Mouse (Mus musculus): Measurements from ENCODE around the gene Gm42674. TPM values are rescaled to one million over a fixed set of nuclear protein-coding genes. Genes with fewer than 3 reads are reported as not detected.

Gm42674 gene
- total RNA-seq, 1 experiment from 2014 or later, result not detected

DNA sequence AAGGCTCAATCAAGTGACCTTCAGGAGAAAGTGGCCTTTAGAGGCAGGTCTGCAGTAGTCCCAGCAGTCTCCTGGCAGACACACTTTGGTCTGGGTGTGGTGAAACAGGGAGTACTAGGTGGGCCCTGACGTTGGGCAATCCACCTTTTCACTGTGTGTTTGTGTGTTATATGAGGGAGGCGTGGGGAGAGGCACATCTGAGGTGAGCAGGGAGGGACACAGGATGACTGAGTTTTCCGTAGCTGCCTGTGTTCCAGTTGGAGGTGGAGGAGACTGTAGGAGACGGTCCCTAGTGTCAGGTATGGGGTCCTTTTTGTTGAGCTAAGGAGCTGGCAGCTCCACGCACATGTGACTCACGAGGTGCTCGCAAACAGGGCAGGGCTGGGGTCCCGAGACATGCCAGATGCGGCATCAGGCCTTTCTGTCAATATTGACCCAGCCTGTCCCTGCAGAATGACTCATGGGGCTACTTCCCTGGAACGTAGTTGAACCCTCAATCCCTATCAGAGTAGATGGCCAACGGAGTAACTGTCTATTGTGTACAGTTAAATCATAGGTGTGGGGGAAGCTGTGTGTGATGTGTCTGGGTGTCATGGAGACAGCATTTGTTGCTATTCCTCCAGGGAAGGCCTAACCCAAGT is 13.0 kb downstream of the Gm42674 start:
- no peak for ATAC-seq (replicated peaks; ENCODE audit: insufficient number of reproducible peaks, low FRiP score, low TSS enrichment, poor library complexity, severe bottlenecking)

GRCm38 (mm10) chr3:90615415-90615814 is 13.7 kb downstream of the Gm42674 start:
- ATAC-seq (replicated peaks; ENCODE audit: insufficient number of reproducible peaks, low FRiP score, low TSS enrichment, poor library complexity, severe bottlenecking), result peak; percentile 44; the same call in 1 of the 2 replicates

DNA sequence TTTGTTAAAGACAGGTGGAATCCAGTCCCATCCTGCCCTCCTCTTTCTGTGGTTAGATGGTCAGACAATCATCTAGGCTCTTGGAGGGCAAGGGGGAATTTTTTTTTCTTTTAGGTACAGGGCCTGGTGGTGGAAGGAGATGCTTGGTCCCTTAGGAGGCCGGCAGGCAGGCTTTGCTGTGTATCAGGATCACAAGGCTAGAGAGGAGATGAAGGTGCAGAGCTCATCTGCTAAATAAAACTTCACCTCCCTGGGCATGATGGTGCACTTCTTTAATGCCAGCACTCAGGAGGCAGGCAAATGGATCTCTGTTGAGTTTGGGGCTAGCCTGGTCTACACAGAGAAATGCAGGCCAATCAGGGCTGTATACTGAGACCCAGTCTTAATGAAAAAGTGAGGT is 14.2 kb downstream of the Gm42674 start:
- no peak for ATAC-seq (replicated peaks; ENCODE audit: insufficient number of reproducible peaks, low FRiP score, low TSS enrichment, poor library complexity, severe bottlenecking)

GRCm38 (mm10) chr3:90617586-90617985 is 15.9 kb downstream of the Gm42674 start:
- 0 out of 2 replicates have a peak, but pooled peaks have one; percentile 42 for ATAC-seq (replicated peaks; ENCODE audit: insufficient number of reproducible peaks, low FRiP score, low TSS enrichment, poor library complexity, severe bottlenecking)

- ATAC-seq (replicated peaks; ENCODE audit: insufficient number of reproducible peaks, low FRiP score, low TSS enrichment, poor library complexity, severe bottlenecking), result no peak
These were observed 19.8 kb downstream of the Gm42674 start for GRCm38 (mm10) chr3:90621552-90621951.

DNA sequence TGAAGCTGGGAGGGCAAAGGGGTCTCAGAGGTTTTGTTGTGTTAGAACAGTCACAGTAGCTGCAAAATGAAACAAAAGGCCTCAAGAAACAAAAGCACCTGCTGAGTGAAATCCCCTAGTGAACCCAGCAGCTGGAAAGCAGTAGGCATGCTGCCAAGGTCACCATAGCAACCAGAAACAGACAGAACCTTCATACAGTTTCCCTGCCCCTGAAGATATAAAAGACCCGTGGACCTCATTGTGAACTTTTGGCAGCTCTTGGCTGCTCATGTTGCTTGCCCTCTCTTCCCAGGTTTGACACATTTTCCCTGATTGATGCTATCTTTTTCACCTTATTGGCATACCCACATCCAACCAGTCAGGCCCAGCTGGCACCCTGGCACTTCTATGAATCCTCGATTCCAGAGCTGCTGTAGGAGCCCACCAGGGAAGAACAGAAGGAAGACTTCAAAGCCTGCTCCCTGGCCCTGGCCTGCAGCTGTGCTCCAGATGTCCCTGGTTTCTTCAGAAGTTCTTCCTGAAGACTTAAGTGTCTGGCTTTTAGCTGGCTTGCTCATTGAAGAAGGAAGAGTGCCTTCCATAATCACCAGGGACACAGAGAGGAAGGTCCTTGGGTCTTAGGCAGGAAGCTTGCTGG is 21.8 kb downstream of the Gm42674 start:
- no peak for ATAC-seq (replicated peaks; ENCODE audit: insufficient number of reproducible peaks, low FRiP score, low TSS enrichment, poor library complexity, severe bottlenecking)

DNA sequence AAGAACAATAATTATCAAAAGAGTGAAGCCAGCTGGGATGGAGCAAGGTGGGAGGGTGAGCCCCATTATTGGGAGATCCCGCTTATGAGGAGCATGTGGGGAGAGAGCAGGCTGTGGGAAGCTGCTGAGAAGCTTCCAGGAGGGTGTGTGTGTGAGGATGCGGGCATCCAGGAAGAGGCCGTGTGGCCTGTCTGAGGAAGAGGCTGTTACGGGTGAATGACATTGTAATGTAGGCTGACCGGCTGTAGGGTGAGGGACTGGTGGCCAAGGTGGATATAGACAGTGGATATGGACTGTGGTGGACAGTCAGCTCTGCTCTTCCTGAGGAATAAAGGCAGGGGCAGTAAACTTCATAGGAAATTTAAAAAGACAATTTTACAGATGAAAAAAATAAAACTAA is 23.8 kb downstream of the Gm42674 start:
- ATAC-seq (replicated peaks; ENCODE audit: insufficient number of reproducible peaks, low FRiP score, low TSS enrichment, poor library complexity, severe bottlenecking), result no peak

DNA sequence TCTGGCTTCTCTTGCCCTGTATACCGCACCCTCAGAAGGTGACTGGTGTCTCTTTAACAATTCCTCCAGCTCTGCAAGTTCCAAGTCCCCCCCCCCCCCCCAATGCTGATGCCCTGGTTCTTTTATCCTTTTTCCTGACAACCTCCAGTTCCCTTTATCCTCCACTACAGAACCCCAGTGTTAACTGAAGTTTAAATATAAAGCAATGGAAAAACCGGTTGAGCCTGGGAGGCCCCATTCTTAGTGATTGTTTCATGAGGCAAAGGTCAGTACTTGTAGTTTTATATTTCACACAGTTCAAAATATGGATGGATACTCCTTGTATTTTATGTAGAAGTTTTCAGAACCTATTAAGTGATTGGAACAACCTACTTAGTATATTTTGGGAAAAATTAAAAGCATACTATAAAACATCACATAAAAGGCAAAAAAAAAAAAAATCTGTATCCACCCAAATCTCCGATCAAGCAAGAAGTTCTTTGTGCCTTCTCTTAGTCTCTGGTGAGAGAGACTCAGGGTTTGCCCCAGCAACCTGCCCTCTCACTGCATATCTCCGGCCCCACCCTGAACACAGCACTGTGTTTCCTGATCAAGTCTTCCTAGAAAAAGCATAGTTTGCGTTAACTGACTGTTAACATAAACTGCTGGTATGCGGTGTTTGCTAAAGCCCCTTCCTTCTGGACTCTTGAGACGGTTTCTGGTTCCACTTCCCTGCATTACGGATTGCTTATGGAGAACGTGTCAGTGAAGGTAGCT is 24.7 kb downstream of the Gm42674 start:
- no peak for ATAC-seq (replicated peaks; ENCODE audit: insufficient number of reproducible peaks, low FRiP score, low TSS enrichment, poor library complexity, severe bottlenecking)

DNA sequence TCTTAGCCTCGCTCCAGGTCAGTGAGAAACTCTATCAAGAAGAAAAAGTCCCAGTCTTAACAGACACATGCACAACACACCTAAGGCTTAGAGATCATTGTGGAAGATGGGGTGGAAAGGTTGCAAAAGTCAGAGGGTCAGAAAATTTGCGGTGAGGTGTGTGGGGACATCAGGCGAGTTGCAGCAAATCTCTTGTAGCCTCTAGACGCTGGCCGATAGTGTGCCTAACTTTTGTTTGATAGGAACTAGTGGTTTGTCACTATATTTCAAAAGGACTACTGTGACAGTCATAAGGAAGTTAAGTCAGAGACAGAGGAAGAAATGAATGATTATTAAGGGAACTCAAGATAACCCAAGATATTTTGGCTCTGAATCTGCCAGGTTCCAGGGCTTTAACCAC is 25.7 kb downstream of the Gm42674 start:
- ATAC-seq (replicated peaks; ENCODE audit: insufficient number of reproducible peaks, low FRiP score, low TSS enrichment, poor library complexity, severe bottlenecking), result no peak

- 0 out of 2 replicates have a peak, but pooled peaks have one; percentile 34 for ATAC-seq (replicated peaks; ENCODE audit: insufficient number of reproducible peaks, low FRiP score, low TSS enrichment, poor library complexity, severe bottlenecking)
These were observed 26.1 kb downstream of the Gm42674 start for GRCm38 (mm10) chr3:90627807-90628206.

- ATAC-seq (replicated peaks; ENCODE audit: insufficient number of reproducible peaks, low FRiP score, low TSS enrichment, poor library complexity, severe bottlenecking), result no peak
These were observed 27.6 kb downstream of the Gm42674 start for GRCm38 (mm10) chr3:90629298-90629697.

- ATAC-seq (replicated peaks; ENCODE audit: insufficient number of reproducible peaks, low FRiP score, low TSS enrichment, poor library complexity, severe bottlenecking), result 0 out of 2 replicates have a peak, but pooled peaks have one; percentile 22
These were observed 30.3 kb downstream of the Gm42674 start for GRCm38 (mm10) chr3:90631984-90632383.

GRCm38 (mm10) chr3:90638511-90639275 is 37.0 kb downstream of the Gm42674 start:
- no peak for ATAC-seq (replicated peaks; ENCODE audit: insufficient number of reproducible peaks, low FRiP score, low TSS enrichment, poor library complexity, severe bottlenecking)

GRCm38 (mm10) chr3:90639511-90640154 is 37.9 kb downstream of the Gm42674 start:
- ATAC-seq (replicated peaks; ENCODE audit: insufficient number of reproducible peaks, low FRiP score, low TSS enrichment, poor library complexity, severe bottlenecking), result peak; percentile 76; the same call in 1 of the 2 replicates

GRCm38 (mm10) chr3:90640981-90641380 is 39.3 kb downstream of the Gm42674 start:
- no peak for ATAC-seq (replicated peaks; ENCODE audit: insufficient number of reproducible peaks, low FRiP score, low TSS enrichment, poor library complexity, severe bottlenecking)

DNA sequence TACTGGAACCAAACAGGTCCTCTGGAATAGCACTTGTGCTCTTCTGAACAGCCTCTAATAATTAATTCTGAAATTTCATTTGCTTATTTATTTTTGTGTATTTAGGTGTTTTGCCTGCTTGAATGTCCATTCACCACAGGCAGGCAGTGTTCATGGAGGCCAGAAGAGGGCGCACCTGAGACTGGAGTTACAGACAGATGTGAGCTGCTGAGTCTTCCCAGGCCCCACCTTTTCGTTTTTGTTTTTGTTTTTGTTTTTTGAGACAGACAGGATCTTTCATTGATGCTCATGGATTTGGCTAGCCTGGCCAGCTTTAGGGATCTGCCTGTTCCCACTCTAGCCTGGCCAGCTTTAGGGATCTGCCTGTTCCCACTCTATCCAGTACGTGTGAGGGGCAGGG is 42.5 kb downstream of the Gm42674 start:
- ATAC-seq (replicated peaks; ENCODE audit: insufficient number of reproducible peaks, low FRiP score, low TSS enrichment, poor library complexity, severe bottlenecking), result no peak; the same call in 1 of the 2 replicates

- ATAC-seq (replicated peaks; ENCODE audit: insufficient number of reproducible peaks, low FRiP score, low TSS enrichment, poor library complexity, severe bottlenecking), result no peak
These were observed 45.6 kb downstream of the Gm42674 start for GRCm38 (mm10) chr3:90647291-90647690.

DNA sequence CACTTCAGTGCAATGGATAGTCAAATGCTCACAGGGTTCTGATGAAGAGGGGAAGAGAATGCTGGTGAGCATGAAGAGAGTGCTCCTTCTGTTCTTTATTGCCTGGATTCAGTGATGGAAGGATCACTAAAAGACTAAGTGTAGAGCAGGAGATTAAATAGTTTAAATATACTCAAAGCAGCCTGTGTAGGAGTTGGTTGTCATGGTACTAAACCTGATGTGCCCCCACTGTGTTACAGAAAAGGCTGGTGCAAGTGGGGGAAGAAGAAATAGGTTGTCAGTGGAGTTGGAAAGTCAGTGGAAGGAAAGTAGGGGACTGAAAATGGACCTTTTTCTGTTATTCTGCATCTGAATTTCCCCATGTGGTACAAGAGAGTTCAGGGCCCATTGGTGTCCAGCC is 47.3 kb downstream of the Gm42674 start:
- ATAC-seq (replicated peaks; ENCODE audit: insufficient number of reproducible peaks, low FRiP score, low TSS enrichment, poor library complexity, severe bottlenecking), result no peak

All from monocyte, adult 5-6 weeks (primary cell).